Mouse (Mus musculus) MEL (cell line): ENCODE measurements around the gene Rab14. TPM values are rescaled to one million over a fixed set of nuclear protein-coding genes. Genes with fewer than 3 reads are reported as not detected.

Experiments
- DNase-seq: peaks from one replicate; pipeline ENCODE4 v3.0.0; 2011; ENCODE audit warnings: low read depth, low spot score
- H3K27ac ChIP-seq: 2 replicates; pipeline ENCODE4 v1.5.1; 2012; ENCODE audit warnings: low read depth, mild to moderate bottlenecking, control low read depth, low read length, moderate library complexity; ENCODE audit not compliant: control insufficient read depth
- H3K27me3 ChIP-seq, 2 experiments: fragments of 150-350 bp in 1 of 2; sonication (generic) in 1 of 2; 2 replicates each; pipeline ENCODE4 v1.6.1; 2012; ENCODE audit warnings: low read length in 2 of 2, mild to moderate bottlenecking in 2 of 2, improper control_type of control experiment in 1 of 2, moderate library complexity in 1 of 2; ENCODE audit not compliant: insufficient read depth in 2 of 2, control insufficient read depth in 1 of 2
- H3K36me3 ChIP-seq, 2 experiments: 2 replicates each; pipeline ENCODE4 v1.6.1; 2012 to 2014; ENCODE audit warnings: low read length in 2 of 2, improper control_type of control experiment in 1 of 2, inconsistent platforms in 1 of 2, mild to moderate bottlenecking in 1 of 2; ENCODE audit not compliant: insufficient read depth in 2 of 2, control insufficient read depth in 1 of 2
- H3K4me1 ChIP-seq, 2 experiments: fragments of 150-350 bp in 1 of 2; sonication (generic) in 1 of 2; 2 replicates each; pipeline ENCODE4 v1.6.1; 2012; ENCODE audit warnings: low read length in 2 of 2, improper control_type of control experiment in 1 of 2, mild to moderate bottlenecking in 1 of 2; ENCODE audit not compliant: insufficient read depth in 2 of 2, control insufficient read depth in 1 of 2
- H3K4me3 ChIP-seq, 2 experiments: fragments of 150-350 bp in 1 of 2; sonication (generic) in 1 of 2; 2 replicates each; pipeline ENCODE4 v1.5.1; 2012; ENCODE audit warnings: low read depth in 2 of 2, low read length in 2 of 2, mild to moderate bottlenecking in 2 of 2, moderate library complexity in 2 of 2, control low read depth in 1 of 2, improper control_type of control experiment in 1 of 2; ENCODE audit not compliant: control insufficient read depth in 1 of 2, insufficient read depth in 1 of 2
- H3K79me2 ChIP-seq: 2 replicates; pipeline ENCODE4 v1.6.1; 2012; ENCODE audit warnings: mild to moderate bottlenecking, low read length, moderate library complexity; ENCODE audit not compliant: control insufficient read depth, poor library complexity, insufficient read depth
- H3K9ac ChIP-seq: 2 replicates; pipeline ENCODE4 v1.6.1; 2012; ENCODE audit warnings: low read depth, mild to moderate bottlenecking, control low read depth, low read length, moderate library complexity; ENCODE audit not compliant: control insufficient read depth, poor library complexity, severe bottlenecking
- H3K9me3 ChIP-seq: fragments of 150-350 bp; sonication (generic); replicated peaks from 2 replicates; pipeline ENCODE4 v1.6.1; 2012; ENCODE audit warnings: mild to moderate bottlenecking, low read length, improper control_type of control experiment, moderate library complexity; ENCODE audit not compliant: insufficient read depth
- CHD1 ChIP-seq: IDR thresholded peaks from 2 replicates; pipeline ENCODE4 v1.6.1; 2012; ENCODE audit warnings: low read depth, mild to moderate bottlenecking, inconsistent platforms, low read length, improper control_type of control experiment
- CTCF ChIP-seq, 3 experiments: IDR thresholded peaks in 2 of 3; conservative IDR thresholded peaks in 1 of 3; 2 replicates each; pipeline ENCODE4 v1.5.1; 2011 to 2012; ENCODE audit warnings: low read length in 3 of 3, low read depth in 2 of 3, mild to moderate bottlenecking in 2 of 3, improper control_type of control experiment in 1 of 3, inconsistent platforms in 1 of 3, mixed read lengths in 1 of 3, moderate library complexity in 1 of 3; ENCODE audit not compliant: control insufficient read depth in 1 of 3, insufficient read depth in 1 of 3, poor library complexity in 1 of 3, severe bottlenecking in 1 of 3
- E2F4 ChIP-seq: IDR thresholded peaks from 2 replicates; pipeline ENCODE4 v1.6.1; 2011; ENCODE audit warnings: low read depth, low read length, improper control_type of control experiment, borderline replicate concordance
- ELF1 ChIP-seq: IDR thresholded peaks from 2 replicates; pipeline ENCODE4 v1.6.1; 2014; ENCODE audit warnings: low read depth, mild to moderate bottlenecking, inconsistent platforms, low read length, improper control_type of control experiment, moderate library complexity
- ETS1 ChIP-seq: IDR thresholded peaks from 2 replicates; pipeline ENCODE4 v1.6.1; 2012; ENCODE audit warnings: low read depth, mild to moderate bottlenecking, inconsistent platforms, low read length, improper control_type of control experiment, moderate library complexity
- GABPA ChIP-seq: IDR thresholded peaks from 2 replicates; pipeline ENCODE4 v1.6.1; 2012; ENCODE audit warnings: low read depth, mild to moderate bottlenecking, inconsistent platforms, low read length, improper control_type of control experiment, moderate library complexity
- GATA1 ChIP-seq: IDR thresholded peaks from 2 replicates; pipeline ENCODE4 v1.6.1; 2011; ENCODE audit warnings: low read depth, low read length, improper control_type of control experiment
- HCFC1 ChIP-seq: IDR thresholded peaks from 2 replicates; pipeline ENCODE4 v1.6.1; 2012; ENCODE audit warnings: low read depth, mild to moderate bottlenecking, inconsistent platforms, low read length, improper control_type of control experiment, moderate library complexity
- MAFK ChIP-seq: IDR thresholded peaks from 2 replicates; pipeline ENCODE4 v1.6.1; 2011; ENCODE audit warnings: low read depth, mild to moderate bottlenecking, low read length, improper control_type of control experiment, borderline replicate concordance
- MEF2A ChIP-seq: IDR thresholded peaks from 2 replicates; pipeline ENCODE4 v1.6.1; 2014; ENCODE audit warnings: low read depth, mild to moderate bottlenecking, inconsistent platforms, low read length, improper control_type of control experiment; ENCODE audit not compliant: poor library complexity, insufficient replicate concordance, severe bottlenecking; ENCODE audit errors: extremely low read depth
- MYB ChIP-seq: IDR thresholded peaks from 2 replicates; pipeline ENCODE4 v1.6.1; 2011; ENCODE audit warnings: mild to moderate bottlenecking, low read depth, low read length, improper control_type of control experiment
- NELFE ChIP-seq: IDR thresholded peaks from 2 replicates; pipeline ENCODE4 v1.6.1; 2011; ENCODE audit warnings: low read depth, low read length, improper control_type of control experiment
- NRF1 ChIP-seq: IDR thresholded peaks from 2 replicates; pipeline ENCODE4 v1.6.1; 2014; ENCODE audit warnings: low read depth, mild to moderate bottlenecking, inconsistent platforms, low read length, improper control_type of control experiment, moderate library complexity; ENCODE audit not compliant: poor library complexity, insufficient read depth, severe bottlenecking
- POLR2AphosphoS2 ChIP-seq: IDR thresholded peaks from 2 replicates; pipeline ENCODE4 v1.6.1; 2011; ENCODE audit warnings: low read length, improper control_type of control experiment
- RAD21 ChIP-seq: IDR thresholded peaks from 2 replicates; pipeline ENCODE4 v1.6.1; 2011; ENCODE audit warnings: mild to moderate bottlenecking, low read depth, low read length, improper control_type of control experiment
- RCOR1 ChIP-seq: IDR thresholded peaks from 2 replicates; pipeline ENCODE4 v1.6.1; 2012; ENCODE audit warnings: low read depth, mild to moderate bottlenecking, inconsistent platforms, low read length, improper control_type of control experiment
- SIN3A ChIP-seq: IDR thresholded peaks from 2 replicates; pipeline ENCODE4 v1.6.1; 2012; ENCODE audit warnings: low read length, improper control_type of control experiment, inconsistent platforms
- SMC3 ChIP-seq: IDR thresholded peaks from 2 replicates; pipeline ENCODE4 v1.6.1; 2011; ENCODE audit warnings: low read depth, low read length, improper control_type of control experiment
- USF1 ChIP-seq: IDR thresholded peaks from 2 replicates; pipeline ENCODE4 v1.6.1; 2014; ENCODE audit warnings: low read depth, mild to moderate bottlenecking, inconsistent platforms, low read length, improper control_type of control experiment, moderate library complexity
- ZC3H11A ChIP-seq: IDR thresholded peaks from 2 replicates; pipeline ENCODE4 v1.6.1; 2012; ENCODE audit warnings: low read depth, mild to moderate bottlenecking, inconsistent platforms, low read length, improper control_type of control experiment
- ZMIZ1 ChIP-seq: IDR thresholded peaks from 2 replicates; pipeline ENCODE4 v1.6.1; 2012; ENCODE audit warnings: low read depth, mild to moderate bottlenecking, inconsistent platforms, low read length, improper control_type of control experiment, moderate library complexity
- ZNF384 ChIP-seq: IDR thresholded peaks from 2 replicates; pipeline ENCODE4 v1.6.1; 2012; ENCODE audit warnings: low read depth, mild to moderate bottlenecking, inconsistent platforms, low read length, improper control_type of control experiment
- polyA plus RNA-seq, 2 experiments: library from polyadenylated mRNA; stranded (reverse) in 1 of 2; unstranded in 1 of 2; fragments of >175 nt in 1 of 2; fragments of >200 nt in 1 of 2; gene quantifications; 2 replicates each; pipeline versions ENCODE4 v1.2.1 to v1.2.4; 2012; ENCODE audit warnings: low replicate concordance in 2 of 2, low read depth in 1 of 2; ENCODE audit not compliant: insufficient read length in 2 of 2, insufficient read depth in 1 of 2, missing spikeins in 1 of 2
- total RNA-seq: library from RNA; depleted of rRNA; stranded (reverse); fragments of 300-350 nt; gene quantifications from 2 replicates; pipeline ENCODE4 v1.2.3, GENCODE M21; 2012

The Rab14 gene
- total and polyA plus RNA-seq, 3 experiments = 28.1 to 81.6 (median 78.1) TPM

DNA sequence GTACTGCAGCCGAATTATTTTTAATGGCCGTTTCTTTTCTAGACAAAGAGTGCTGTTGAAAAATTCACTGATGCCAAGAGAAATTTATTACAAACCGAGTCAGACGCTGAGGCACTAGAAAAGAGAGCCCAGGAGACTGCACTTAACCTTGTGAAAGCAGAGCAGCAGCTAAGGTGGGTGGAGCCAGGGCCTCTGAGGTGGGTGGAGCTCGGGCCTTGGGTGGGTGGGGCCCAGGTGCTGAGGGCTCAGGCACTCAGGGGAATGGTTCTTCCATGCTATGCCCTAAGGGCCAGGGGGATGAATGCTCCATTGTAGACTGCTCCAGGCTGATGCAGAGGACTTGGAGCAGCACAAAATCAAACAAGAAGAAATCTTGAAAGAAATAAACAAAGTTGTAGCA is 40.7 kb downstream of the Rab14 start:
- no peak overlapping the region for H3K27ac ChIP-seq
- H3K79me2 ChIP-seq = no peaks in the 10 kb centered on the region
- TF ChIP-seq ZMIZ1 (no peak), CTCF (IDR thresholded peaks at IDR 0.05 in 2 of 3, conservative IDR thresholded peaks at IDR 0.05 in 1 of 3; ENCODE audit: control insufficient read depth in 1 of 3, insufficient read depth in 1 of 3, low read depth in 2 of 3, low read length in 3 of 3, poor library complexity in 1 of 3, severe bottlenecking in 1 of 3) (no peak), POLR2AphosphoS2 (no peak), USF1 (no peak), GATA1 (no peak), SIN3A (no peak), RAD21 (no peak), RCOR1 (no peak), NRF1 (no peak), ZC3H11A (no peak), MAFK (no peak), MEF2A (no peak), ETS1 (no peak), MYB (no peak), E2F4 (no peak), CHD1 (no peak), ZNF384 (no peak), GABPA (no peak), SMC3 (no peak), ELF1 (no peak)
- H3K4me3 ChIP-seq = no peak overlapping the region
- peaks cover 0 to 5% of the 10 kb centered on the region in 2 experiments; a peak in 2 of 4 replicates for H3K36me3 ChIP-seq
- H3K4me1 ChIP-seq = no peaks in the 10 kb centered on the region; a peak in 1 of 4 replicates
- no peaks in the 10 kb centered on the region for H3K27me3 ChIP-seq
- H3K9ac ChIP-seq = no peak overlapping the region
- no peaks in the 10 kb centered on the region for H3K9me3 ChIP-seq
- DNase-seq = peak; percentile 41

- Histone ChIP-seq H3K27me3 (no peaks in the 10 kb centered on the region), H3K36me3 (peaks cover 0 to 5% of the 10 kb centered on the region in 2 experiments; a peak in 2 of 4 replicates), H3K27ac (no peak overlapping the region), H3K4me1 (no peaks in the 10 kb centered on the region; a peak in 1 of 4 replicates), H3K9ac (no peak overlapping the region), H3K4me3 (no peak overlapping the region), H3K79me2 (no peaks in the 10 kb centered on the region), H3K9me3 (no peaks in the 10 kb centered on the region)
- DNase-seq = no peak
- TF ChIP-seq NELFE (no peak), MAFK (no peak), HCFC1 (no peak)
Observed at GRCm38 (mm10) chr2:35158358-35158757, 42.6 kb downstream of the Rab14 start.
